Mouse (Mus musculus) liver, embryonic 13.5 days (tissue): ENCODE data around the gene Mosmo. TPM values are rescaled to one million over a fixed set of nuclear protein-coding genes. Genes with fewer than 3 reads are reported as not detected.
"Not testable (repeated sequence)": the region's sequence is repeated elsewhere in the genome, so short reads cannot be mapped to it uniquely, and the experiment has no call there.

ENCODE experiments used
- ATAC-seq: fragments of 200-750 bp; cut with Nextera tagmentation; 2 replicates; pipeline ENCODE4 v1.8.0; 2017; ENCODE audit warnings: low read depth, mild to moderate bottlenecking, moderate number of reproducible peaks, moderate library complexity
- DNase-seq: peaks from one replicate; pipeline ENCODE4 v3.0.0; 2022
- H3K27ac ChIP-seq: fragments of 300-500 bp; sonication (generic); 2 replicates; pipeline ENCODE4 v1.5.1; 2015; ENCODE audit warnings: moderate library complexity, mild to moderate bottlenecking, inconsistent platforms
- H3K27me3 ChIP-seq: fragments of 300-500 bp; sonication (generic); 2 replicates; pipeline ENCODE4 v1.6.1; 2015; ENCODE audit warnings: mild to moderate bottlenecking, inconsistent platforms
- H3K36me3 ChIP-seq: fragments of 300-500 bp; sonication (generic); 2 replicates; pipeline ENCODE4 v1.6.1; 2015; ENCODE audit warnings: mild to moderate bottlenecking, inconsistent platforms
- H3K4me1 ChIP-seq: fragments of 300-500 bp; sonication (generic); replicated peaks from 2 replicates; pipeline ENCODE4 v1.6.1; 2015; ENCODE audit warnings: inconsistent platforms
- H3K4me2 ChIP-seq: fragments of 300-500 bp; sonication (generic); 2 replicates; pipeline ENCODE4 v1.6.1; 2015; ENCODE audit warnings: inconsistent platforms, mild to moderate bottlenecking, moderate library complexity
- H3K4me3 ChIP-seq: fragments of 300-500 bp; sonication (generic); replicated peaks from 2 replicates; pipeline ENCODE4 v1.5.1; 2015; ENCODE audit warnings: mild to moderate bottlenecking, inconsistent platforms
- H3K9ac ChIP-seq: fragments of 300-500 bp; sonication (generic); 2 replicates; pipeline ENCODE4 v1.6.1; 2015; ENCODE audit warnings: mild to moderate bottlenecking, inconsistent platforms
- H3K9me3 ChIP-seq: fragments of 300-500 bp; sonication (generic); replicated peaks from 2 replicates; pipeline ENCODE4 v1.6.1; 2016; ENCODE audit warnings: inconsistent platforms
- WGBS: fragments of 180-500 bp; shearing (Covaris S2); methylation state at CpG from one replicate; pipeline ENCODE4 v1.1.7; 2015; ENCODE audit not compliant: insufficient replicate concordance; 5-methylcytosine and 5-hydroxymethylcytosine counted together
- polyA plus RNA-seq: library from polyadenylated mRNA; unstranded; fragments of >200 nt; fragmentation: Nextera tagmentation; extraction: Ambion mirVana; gene quantifications from 2 replicates; pipeline ENCODE4 v1.2.1, GENCODE M21; 2015

The Mosmo gene
- polyA plus RNA-seq, 1 experiment from 2014 or later, result 7.4 TPM

DNA sequence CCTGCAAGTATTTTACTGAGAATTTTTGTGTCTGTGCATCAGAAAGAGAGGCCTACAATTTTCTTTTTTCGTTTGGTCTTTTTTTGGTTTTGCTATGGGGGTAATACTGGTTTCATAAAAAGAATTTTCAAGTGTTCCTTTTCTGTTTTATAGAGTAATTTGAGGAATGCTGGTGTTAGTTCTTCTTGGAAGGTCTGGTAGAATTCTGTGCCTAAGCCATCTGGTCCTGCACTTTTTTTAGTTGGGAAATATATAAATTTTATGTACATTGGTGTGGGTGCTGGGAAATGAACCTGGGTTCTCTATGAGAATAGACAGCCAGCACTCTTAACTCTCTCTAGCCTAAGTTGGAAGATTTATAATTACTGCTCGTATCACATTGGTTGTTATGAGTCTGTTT is 34.7 kb downstream of the Mosmo start:
- Histone ChIP-seq H3K27ac (no peak overlapping the region), H3K9ac (no peak overlapping the region), H3K9me3 (no peaks in the 10 kb centered on the region), H3K27me3 (no peaks in the 10 kb centered on the region), H3K4me1 (no peaks in the 10 kb centered on the region; the same call in 1 of the 2 replicates), H3K4me3 (no peak overlapping the region), H3K36me3 (no peaks in the 10 kb centered on the region), H3K4me2 (no peak overlapping the region)
- DNase-seq (no peak), ATAC-seq (no peak)
- WGBS, result 79% methylated on average over 2 of the region's 2 CpGs

GRCm38 (mm10) chr7:120713225-120713624 is 35.8 kb downstream of the Mosmo start:
- Histone ChIP-seq H3K27me3 (no peaks in the 10 kb centered on the region), H3K4me3 (no peak overlapping the region), H3K9me3 (no peaks in the 10 kb centered on the region), H3K27ac (no peak overlapping the region), H3K4me1 (no peaks in the 10 kb centered on the region; the same call in 1 of the 2 replicates), H3K4me2 (no peak overlapping the region), H3K36me3 (no peaks in the 10 kb centered on the region), H3K9ac (no peak overlapping the region)
- no peak for ATAC-seq
- DNase-seq, result no peak
- WGBS, result 50% methylated on average over 2 of the region's 2 CpGs

GRCm38 (mm10) chr7:120713951-120714350 is 36.5 kb downstream of the Mosmo start:
- H3K9me3 ChIP-seq, H3K27ac ChIP-seq, H3K4me1 ChIP-seq, H3K4me3 ChIP-seq, DNase-seq, H3K9ac ChIP-seq, H3K4me2 ChIP-seq, H3K27me3 ChIP-seq, ATAC-seq, H3K36me3 ChIP-seq: not testable (repeated sequence)
- WGBS, result 88% methylated on average over 11 of the region's 11 CpGs

GRCm38 (mm10) chr7:120717261-120717660 is 39.8 kb downstream of the Mosmo start:
- WGBS, result 67% methylated on average over 2 of the region's 2 CpGs
- Histone ChIP-seq H3K4me2 (no peak overlapping the region), H3K36me3 (no peaks in the 10 kb centered on the region), H3K27me3 (no peaks in the 10 kb centered on the region), H3K9ac (no peak overlapping the region), H3K9me3 (no peaks in the 10 kb centered on the region), H3K4me1 (no peaks in the 10 kb centered on the region; the same call in 1 of the 2 replicates), H3K4me3 (no peak overlapping the region), H3K27ac (no peak overlapping the region)
- ATAC-seq (no peak), DNase-seq (no peak)

GRCm38 (mm10) chr7:120721051-120721450 is 43.6 kb downstream of the Mosmo start:
- Histone ChIP-seq H3K4me3 (no peak overlapping the region), H3K27ac (no peak overlapping the region), H3K9ac (no peak overlapping the region), H3K4me2 (no peak overlapping the region), H3K27me3 (no peaks in the 10 kb centered on the region), H3K36me3 (peaks cover 2% of the 10 kb centered on the region), H3K4me1 (peaks cover 2% of the 10 kb centered on the region; the same call in 1 of the 2 replicates), H3K9me3 (no peaks in the 10 kb centered on the region)
- 72% methylated on average over 5 of the region's 5 CpGs for WGBS
- DNase-seq (no peak), ATAC-seq (no peak)

GRCm38 (mm10) chr7:120721456-120721855 is 44.0 kb downstream of the Mosmo start:
- peaks cover 2% of the 10 kb centered on the region; the same call in 1 of the 2 replicates for H3K4me1 ChIP-seq
- ATAC-seq (no peak), DNase-seq (no peak)
- no peak overlapping the region for H3K9ac ChIP-seq
- H3K4me3 ChIP-seq, result no peak overlapping the region
- no peak overlapping the region for H3K4me2 ChIP-seq
- no peaks in the 10 kb centered on the region for H3K27me3 ChIP-seq
- WGBS, result 77% methylated on average over 8 of the region's 8 CpGs
- peaks cover 6% of the 10 kb centered on the region for H3K36me3 ChIP-seq
- H3K27ac ChIP-seq, result no peak overlapping the region
- H3K9me3 ChIP-seq, result no peaks in the 10 kb centered on the region

GRCm38 (mm10) chr7:120722063-120722462 is 44.6 kb downstream of the Mosmo start:
- Histone ChIP-seq H3K36me3 (peaks cover 6% of the 10 kb centered on the region), H3K27ac (no peak overlapping the region), H3K9me3 (no peaks in the 10 kb centered on the region), H3K9ac (no peak overlapping the region), H3K4me1 (peaks cover 2% of the 10 kb centered on the region; the same call in 1 of the 2 replicates), H3K4me3 (no peak overlapping the region), H3K4me2 (no peak overlapping the region), H3K27me3 (no peaks in the 10 kb centered on the region)
- ATAC-seq (no peak), DNase-seq (no peak)
- WGBS, result 79% methylated on average over 4 of the region's 4 CpGs

GRCm38 (mm10) chr7:120722839-120723278 is 45.4 kb downstream of the Mosmo start:
- H3K27me3 ChIP-seq, result no peaks in the 10 kb centered on the region
- H3K4me3 ChIP-seq, result no peak overlapping the region
- DNase-seq (no peak), ATAC-seq (no peak)
- H3K9me3 ChIP-seq, result no peaks in the 10 kb centered on the region
- WGBS, result 79% methylated on average over 8 of the region's 8 CpGs
- H3K27ac ChIP-seq, result no peak overlapping the region
- H3K36me3 ChIP-seq, result peaks cover 7% of the 10 kb centered on the region
- H3K4me2 ChIP-seq, result no peak overlapping the region
- H3K9ac ChIP-seq, result no peak overlapping the region
- peaks cover 2% of the 10 kb centered on the region; the same call in 1 of the 2 replicates for H3K4me1 ChIP-seq

DNA sequence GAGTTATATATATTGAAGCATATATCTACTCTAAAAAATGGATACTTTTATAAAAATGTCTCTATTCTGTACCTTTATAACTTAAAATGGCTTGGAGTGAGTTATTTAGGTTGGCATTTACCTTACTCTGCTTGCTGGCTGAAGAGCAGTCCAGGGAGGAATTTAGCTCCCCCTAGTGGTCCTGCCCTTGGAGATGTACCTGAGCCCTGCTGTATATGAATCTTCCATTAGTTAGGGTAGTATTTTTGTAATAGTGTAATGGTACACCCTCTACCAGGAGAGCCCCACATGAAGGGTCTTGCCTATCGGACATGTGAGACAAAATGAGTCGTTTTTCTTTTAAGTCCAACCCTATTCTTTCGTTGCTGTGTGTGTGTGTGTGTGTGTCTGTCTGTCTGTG is 50.2 kb downstream of the Mosmo start:
- Histone ChIP-seq H3K9ac (no peak overlapping the region), H3K9me3 (no peaks in the 10 kb centered on the region), H3K4me3 (no peak overlapping the region), H3K4me1 (peaks cover 18% of the 10 kb centered on the region), H3K27ac (no peak overlapping the region), H3K27me3 (no peaks in the 10 kb centered on the region), H3K36me3 (peaks cover 15% of the 10 kb centered on the region), H3K4me2 (no peak overlapping the region)
- 70% methylated on average over 3 of the region's 3 CpGs for WGBS
- peak; percentile 28 for DNase-seq
- ATAC-seq, result peak; percentile 45

GRCm38 (mm10) chr7:120729635-120730034 is 52.2 kb downstream of the Mosmo start:
- Histone ChIP-seq H3K4me3 (peak overlapping the region; percentile 41), H3K4me2 (peak overlapping the region; percentile 62)

GRCm38 (mm10) chr7:120732906-120733305 is 55.5 kb downstream of the Mosmo start:
- Histone ChIP-seq H3K36me3 (peaks cover 13% of the 10 kb centered on the region), H3K4me1 (peaks cover 16% of the 10 kb centered on the region), H3K4me2 (no peak overlapping the region), H3K4me3 (no peak overlapping the region), H3K9ac (no peak overlapping the region), H3K9me3 (no peaks in the 10 kb centered on the region), H3K27ac (no peak overlapping the region), H3K27me3 (no peaks in the 10 kb centered on the region)
- 78% methylated on average over 7 of the region's 7 CpGs for WGBS
- no peak for ATAC-seq
- DNase-seq, result no peak

More at GRCm38 (mm10) chr7:120729635-120730034, 52.2 kb downstream of the Mosmo start:
- DNase-seq (peak; percentile 34), ATAC-seq (peak; percentile 92)
- H3K4me1 ChIP-seq, result peaks cover 16% of the 10 kb centered on the region
- H3K9ac ChIP-seq, result peak overlapping the region; percentile 62
- H3K9me3 ChIP-seq, result no peaks in the 10 kb centered on the region
- peaks cover 18% of the 10 kb centered on the region for H3K36me3 ChIP-seq
- peak overlapping the region; percentile 82 for H3K27ac ChIP-seq
- H3K27me3 ChIP-seq, result no peaks in the 10 kb centered on the region
- 17% methylated on average over 5 of the region's 5 CpGs for WGBS

- H3K4me2 ChIP-seq, result no peak within 1 kb of the TSS
- H3K9ac ChIP-seq, result no peak within 1 kb of the TSS
- H3K4me1 ChIP-seq, result no peaks in the 10 kb centered on the region
- peaks cover 5% of the 10 kb centered on the region; the same call in 1 of the 2 replicates for H3K36me3 ChIP-seq
- H3K27ac ChIP-seq, result no peak within 1 kb of the TSS
- peaks cover 12% of the 10 kb centered on the region; the same call in 1 of the 2 replicates for H3K27me3 ChIP-seq
- 57% methylated on average over 6 of the region's 6 CpGs for WGBS
- ATAC-seq (no peak), DNase-seq (no peak)
- no peaks in the 10 kb centered on the region for H3K9me3 ChIP-seq
- H3K4me3 ChIP-seq, result no peak within 1 kb of the TSS
Observed at GRCm38 (mm10) chr7:120739018-120739417, 61.6 kb downstream of the Mosmo start, which contains the start of gene Vwa3a. Vwa3a (plus strand) TSS chr7:120739318.
